Mouse (Mus musculus): ENCODE measurements at regions not wholly inside any gene's neighbourhood (a gene's known extent, or its start where the extent isn't known, plus 50 kb on each side); places are given as distances from the start of the nearest gene placed in this dataset.

GRCm38 (mm10) chr3:57222318-57222914, 79.4 kb downstream of the Tm4sf1 start:
- TF ChIP-seq CTCF (IDR thresholded peaks at IDR 0.05; ENCODE audit: low read depth, low read length) (no peak), POLR2A (IDR thresholded peaks at IDR 0.05; ENCODE audit: borderline replicate concordance, low read depth, low read length) (no peak)
